Comparison of ENCODE assay signal across 8 mouse cellular contexts in the genomic region with DNA sequence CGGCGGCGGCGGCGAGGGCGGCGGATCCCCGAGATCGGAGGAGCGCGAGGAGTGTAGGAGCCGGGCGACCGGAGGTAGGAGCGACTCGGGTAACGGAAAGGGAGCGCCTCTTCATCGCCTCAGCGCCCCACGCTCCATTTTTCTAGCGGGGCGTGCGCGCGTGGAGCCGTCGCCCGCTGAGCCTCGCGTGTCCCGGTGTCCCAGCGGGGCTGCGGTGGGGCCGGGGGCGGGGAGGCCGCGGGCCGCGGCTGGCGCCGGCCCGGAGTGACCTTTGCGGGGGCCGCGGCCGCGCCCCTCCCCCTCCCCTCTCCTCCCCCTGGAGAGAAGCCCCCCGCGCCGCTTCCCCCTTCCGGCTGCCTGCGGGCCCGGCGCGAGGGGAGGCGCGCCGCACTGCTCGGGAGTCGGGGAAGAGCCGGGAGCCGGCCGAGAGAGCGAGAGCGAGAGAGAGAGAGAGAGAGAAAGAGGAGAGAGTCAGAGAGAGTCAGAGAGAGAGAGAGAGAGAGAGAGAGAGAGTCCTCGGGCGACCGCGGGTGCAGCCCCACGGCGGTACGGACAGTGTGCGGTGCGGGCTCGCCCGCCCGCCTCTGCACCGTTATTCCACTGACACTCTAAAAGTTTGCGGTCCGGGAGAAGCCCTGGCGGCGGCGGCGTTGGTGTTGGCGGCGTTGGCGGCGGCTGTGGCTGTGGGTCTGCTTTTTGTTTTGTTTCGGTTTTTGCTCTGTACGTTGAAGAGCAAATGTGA. TPM values are rescaled to one million over a fixed set of nuclear protein-coding genes. Genes with fewer than 3 reads are reported as not detected.
A peak's percentile ranks its signal among the peaks of the same experiment; 100 is the strongest.
DNase-seq lines count a peak whose midpoint lies in the region; ATAC-seq and TF ChIP-seq lines count a peak whose summit lies in the region.

No protein-coding gene starts in this region.

- H3K27ac ChIP-seq in kidney, adult 2 months (ENCODE audit: insufficient read depth, low read depth, low read length) = peak overlapping the region; percentile 55
- peak overlapping the region; percentile 45; the same call in 1 of the 2 replicates for H3K27ac ChIP-seq in embryonic fibroblast, embryonic 13.5 days (ENCODE audit: insufficient read depth, low read length)
- peak overlapping the region; percentile 95 for H3K27ac ChIP-seq in hindbrain, embryonic 16.5 days (ENCODE audit: low read depth, low read length)
- H3K27ac ChIP-seq in liver, postnatal 0 days (ENCODE audit: low read depth) = peak overlapping the region; percentile 92
- H3K27ac ChIP-seq in neural tube, embryonic 15.5 days (replicated peaks) = peak overlapping the region; percentile 98

- no peak for TF ChIP-seq EP300 in liver, postnatal 0 days (IDR thresholded peaks at IDR 0.05; ENCODE audit: low read depth)

- no peaks in the 10 kb centered on the region for H3K36me3 ChIP-seq in kidney, adult 2 months (ENCODE audit: control insufficient read depth, insufficient read depth, low read length)
- no peaks in the 10 kb centered on the region for H3K36me3 ChIP-seq in hindbrain, embryonic 16.5 days (ENCODE audit: control insufficient read depth, insufficient read depth, low read length)
- H3K36me3 ChIP-seq in liver, postnatal 0 days (replicated peaks; ENCODE audit: insufficient read depth, low read length) = no peaks in the 10 kb centered on the region
- H3K36me3 ChIP-seq in neural tube, embryonic 15.5 days = no peaks in the 10 kb centered on the region

- H3K4me1 ChIP-seq in kidney, adult 2 months (ENCODE audit: control insufficient read depth, insufficient read depth, low read length) = no peaks in the 10 kb centered on the region; the same call in 1 of the 2 replicates
- H3K4me1 ChIP-seq in embryonic fibroblast, embryonic 13.5 days (ENCODE audit: control insufficient read depth, insufficient read depth, low read length) = peaks cover 2% of the 10 kb centered on the region; the same call in 1 of the 2 replicates
- peaks cover 17% of the 10 kb centered on the region for H3K4me1 ChIP-seq in hindbrain, embryonic 16.5 days (ENCODE audit: control insufficient read depth, insufficient read depth, low read depth, low read length)
- peaks cover 5% of the 10 kb centered on the region for H3K4me1 ChIP-seq in liver, postnatal 0 days (ENCODE audit: insufficient read depth)
- peaks cover 25% of the 10 kb centered on the region for H3K4me1 ChIP-seq in neural tube, embryonic 15.5 days

- peak overlapping the region; percentile 64 for H3K4me2 ChIP-seq in hindbrain, embryonic 16.5 days (ENCODE audit: low read length)
- H3K4me2 ChIP-seq in liver, postnatal 0 days (ENCODE audit: low read depth, low read length) = peak overlapping the region; percentile 90
- H3K4me2 ChIP-seq in neural tube, embryonic 15.5 days = peak overlapping the region; percentile 63

- WGBS in kidney, adult 2 months = under 1% methylated on average over 77 of the region's 91 CpGs
- under 1% methylated on average over 53 of the region's 91 CpGs for WGBS in hindbrain, embryonic 16.5 days
- 1% methylated on average over 59 of the region's 91 CpGs for WGBS in liver, postnatal 0 days (ENCODE audit: insufficient replicate concordance)
- whole genome bisulfite sequencing in neural tube, embryonic 15.5 days = 3% methylated on average over 69 of the region's 91 CpGs

- H3K27me3 ChIP-seq in kidney, adult 2 months (replicated peaks; ENCODE audit: control insufficient read depth, insufficient read depth, low read length) = no peaks in the 10 kb centered on the region
- no peaks in the 10 kb centered on the region for H3K27me3 ChIP-seq in Patski
- no peaks in the 10 kb centered on the region for H3K27me3 ChIP-seq in hindbrain, embryonic 16.5 days (replicated peaks; ENCODE audit: control insufficient read depth, insufficient read depth, low read length)
- no peaks in the 10 kb centered on the region for H3K27me3 ChIP-seq in liver, postnatal 0 days (ENCODE audit: insufficient read depth, low read length)
- no peaks in the 10 kb centered on the region for H3K27me3 ChIP-seq in neural tube, embryonic 15.5 days (replicated peaks)

- CTCF ChIA-PET in Patski (lab: Charles Lee) = interaction anchor here (0.7 to 1.9 kb wide), 10 partner anchors 11 to 699 kb away, joined by 3 to 10 read pairs (median 5); no protein-coding TSS in a partner anchor

- peak overlapping the region; percentile 83 for H3K9ac ChIP-seq in hindbrain, embryonic 16.5 days (ENCODE audit: low read depth, low read length)
- peak overlapping the region; percentile 98 for H3K9ac ChIP-seq in liver, postnatal 0 days (replicated peaks)
- peak overlapping the region; percentile 89 for H3K9ac ChIP-seq in neural tube, embryonic 15.5 days (replicated peaks)

- in situ Hi-C loops in Patski (cut with MboI; ENCODE audit: low pct_unique_long_range_greater_than_20kb) = loop anchor here (25.0 kb wide), 1 partner anchor 512 kb away; no protein-coding TSS in a partner anchor

- TF ChIP-seq CTCF in kidney, adult 2 months (conservative IDR thresholded peaks at IDR 0.05; ENCODE audit: insufficient read depth, insufficient read length, low read depth, low read length) = no peak
- TF ChIP-seq CTCF in Patski (IDR thresholded peaks at IDR 0.05) = no peak
- no peak for TF ChIP-seq CTCF in embryonic fibroblast, embryonic 13.5 days (IDR thresholded peaks at IDR 0.05; ENCODE audit: borderline replicate concordance, insufficient read depth, low read length)
- TF ChIP-seq CTCF in liver, postnatal 0 days (IDR thresholded peaks at IDR 0.05; ENCODE audit: low read depth) = no peak

- peak; percentile 18 for DNase-seq in kidney, adult 2 months
- no peak for DNase-seq in kidney, adult 11 months
- DNase-seq in Patski (ENCODE audit: low read depth, low spot score) = no peak
- DNase-seq in liver, postnatal 0 days = peak; percentile 65
- peak; percentile 65 to 68 for DNase-seq in thymus, postnatal 36 days

- no peaks in the 10 kb centered on the region for H3K9me3 ChIP-seq in hindbrain, embryonic 16.5 days (ENCODE audit: control insufficient read depth, low read length)
- H3K9me3 ChIP-seq in liver, postnatal 0 days (ENCODE audit: low read length) = no peaks in the 10 kb centered on the region
- no peaks in the 10 kb centered on the region for H3K9me3 ChIP-seq in neural tube, embryonic 15.5 days (replicated peaks)

- no peak for TF ChIP-seq POLR2A in kidney, adult 2 months (IDR thresholded peaks at IDR 0.05; ENCODE audit: low read depth, low read length)
- peak; percentile 44; the same call in 1 of the 2 replicates for TF ChIP-seq POLR2A in embryonic fibroblast, embryonic 13.5 days (IDR thresholded peaks at IDR 0.05; ENCODE audit: low read depth, low read length)

- POLR2A ChIA-PET in Patski (lab: Charles Lee) = interaction anchor here (0.6 kb wide), 1 partner anchor 28 kb away, joined by 5 read pairs; no protein-coding TSS in a partner anchor

- H3K4me3 ChIP-seq in kidney, adult 2 months (ENCODE audit: insufficient read depth, low read depth, low read length) = peak overlapping the region; percentile 99
- H3K4me3 ChIP-seq in embryonic fibroblast, embryonic 13.5 days (ENCODE audit: insufficient read depth, low read length) = peak overlapping the region; percentile 96
- peak overlapping the region; percentile 67 for H3K4me3 ChIP-seq in hindbrain, embryonic 16.5 days (ENCODE audit: low read length)
- peak overlapping the region; percentile 92 for H3K4me3 ChIP-seq in liver, postnatal 0 days (ENCODE audit: low read depth, low read length)
- H3K4me3 ChIP-seq in neural tube, embryonic 15.5 days (replicated peaks) = peak overlapping the region; percentile 80

- peak; percentile 29 for ATAC-seq in Patski
- ATAC-seq in hindbrain, embryonic 16.5 days = peak; percentile 41
- peak; percentile 18 for ATAC-seq in liver, postnatal 0 days
- ATAC-seq in neural tube, embryonic 15.5 days (ENCODE audit: low FRiP score) = peak; percentile 63

RNA-seq across cellular contexts. Expression of a gene that starts 0.5 kb away (rescaled TPM):
- polyA plus RNA-seq in kidney, adult 2 months (2012; rRNA removed) = 3.9 and 5.0 TPM in 2 replicates
- polyA plus RNA-seq in Patski (2021) = 35.1 TPM
- 38.0 and 50.7 TPM in 2 replicates for polyA plus RNA-seq in embryonic fibroblast, embryonic 13.5 days (2011; ENCODE audit: insufficient read length, low read depth, missing spikeins)
- 26.7 and 27.5 TPM in 2 replicates for polyA plus RNA-seq in hindbrain, embryonic 16.5 days (2015; fragmentation: Nextera tagmentation; extraction: Ambion mirVana)
- 4.4 and 5.2 TPM in 2 replicates for polyA plus RNA-seq in liver, postnatal 0 days (2015; fragmentation: Nextera tagmentation; extraction: Ambion mirVana)
- 29.1 and 36.8 TPM in 2 replicates for polyA plus RNA-seq in neural tube, embryonic 15.5 days (2015; fragmentation: Nextera tagmentation; extraction: Ambion mirVana)

RNA-seq across cellular contexts. Expression of a gene that starts 8.1 kb away (rescaled TPM):
- polyA plus RNA-seq in kidney, adult 2 months (2012; rRNA removed) = 6.5 and 7.4 TPM in 2 replicates
- 70.0 TPM for polyA plus RNA-seq in Patski (2021)
- 74.0 and 100.0 TPM in 2 replicates for polyA plus RNA-seq in embryonic fibroblast, embryonic 13.5 days (2011; ENCODE audit: insufficient read length, low read depth, missing spikeins)
- 24.5 and 25.5 TPM in 2 replicates for polyA plus RNA-seq in hindbrain, embryonic 16.5 days (2015; fragmentation: Nextera tagmentation; extraction: Ambion mirVana)
- 21.4 and 24.7 TPM in 2 replicates for polyA plus RNA-seq in liver, postnatal 0 days (2015; fragmentation: Nextera tagmentation; extraction: Ambion mirVana)
- 30.7 and 33.0 TPM in 2 replicates for polyA plus RNA-seq in neural tube, embryonic 15.5 days (2015; fragmentation: Nextera tagmentation; extraction: Ambion mirVana)

Comparison
In these comparisons a context has a peak if more than half of its experiments do, and no peak if none do; other contexts are left out.
1. DNase-seq: peak in kidney, adult 2 months (single experiment), liver, postnatal 0 days (single experiment) and thymus, postnatal 36 days (2 of 2); none in kidney, adult 11 months (single experiment) and Patski (single experiment).
2. H3K27ac ChIP-seq: peak in every context shown above with its lines; median percentile 98 in neural tube, embryonic 15.5 days; 95 in hindbrain, embryonic 16.5 days; 92 in liver, postnatal 0 days; 55 in kidney, adult 2 months; 45 in embryonic fibroblast, embryonic 13.5 days.
3. Peak in every context shown above with its lines, with median percentiles within 50 percentile points of each other: H3K4me3 ChIP-seq, ATAC-seq, H3K4me2 ChIP-seq and H3K9ac ChIP-seq.